Mouse (Mus musculus) gastrocnemius, postnatal 14 days (tissue): ENCODE data around the gene Atp1b2. TPM values are rescaled to one million over a fixed set of nuclear protein-coding genes. Genes with fewer than 3 reads are reported as not detected.

ENCODE experiments used
- DNase-seq: peaks from one replicate; pipeline ENCODE4 v3.0.0; 2021; ENCODE audit warnings: mixed read lengths
- intact Hi-C: fragments of 180-260 bp; cut with DNase I; formaldehyde crosslinking; loops from one replicate; pipeline ENCODE4 v1.15.1; 2025; ENCODE audit warnings: low total_unique reads
- microRNA-seq, 2 experiments: library from miRNA; unstranded; fragments of <30 nt; microRNA quantifications; one replicate each; pipeline ENCODE4 v1.2.0; 2021
- total RNA-seq, 2 experiments: library from RNA; stranded (reverse); gene quantifications; 2 replicates each; pipeline ENCODE4 v1.2.3; 2021

Atp1b2 gene
- total RNA-seq, 2 experiments from 2014 or later = 384 to 403 TPM

DNA sequence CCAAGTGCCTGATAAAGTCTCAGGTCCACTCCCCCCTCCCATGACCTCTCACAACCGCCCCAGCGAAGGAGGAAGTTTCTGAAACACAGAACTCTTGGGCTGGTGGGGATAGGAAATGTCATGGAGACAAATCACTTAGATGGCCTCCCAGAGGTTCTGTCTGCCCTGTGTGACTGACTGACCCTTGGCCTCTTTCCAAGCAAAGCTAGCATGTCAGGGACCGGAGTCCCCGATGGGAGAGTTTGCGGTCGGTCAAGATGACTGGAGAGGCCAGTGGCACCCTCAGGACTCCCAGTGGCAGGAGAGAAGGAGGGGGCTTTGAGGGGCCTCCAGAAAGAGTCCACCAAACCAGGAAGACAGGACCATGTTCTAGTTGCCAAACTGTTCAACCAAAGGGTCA is 47.0 kb downstream of the Atp1b2 start:
- DNase-seq = no peak
- intact Hi-C loops = no loop called here

DNA sequence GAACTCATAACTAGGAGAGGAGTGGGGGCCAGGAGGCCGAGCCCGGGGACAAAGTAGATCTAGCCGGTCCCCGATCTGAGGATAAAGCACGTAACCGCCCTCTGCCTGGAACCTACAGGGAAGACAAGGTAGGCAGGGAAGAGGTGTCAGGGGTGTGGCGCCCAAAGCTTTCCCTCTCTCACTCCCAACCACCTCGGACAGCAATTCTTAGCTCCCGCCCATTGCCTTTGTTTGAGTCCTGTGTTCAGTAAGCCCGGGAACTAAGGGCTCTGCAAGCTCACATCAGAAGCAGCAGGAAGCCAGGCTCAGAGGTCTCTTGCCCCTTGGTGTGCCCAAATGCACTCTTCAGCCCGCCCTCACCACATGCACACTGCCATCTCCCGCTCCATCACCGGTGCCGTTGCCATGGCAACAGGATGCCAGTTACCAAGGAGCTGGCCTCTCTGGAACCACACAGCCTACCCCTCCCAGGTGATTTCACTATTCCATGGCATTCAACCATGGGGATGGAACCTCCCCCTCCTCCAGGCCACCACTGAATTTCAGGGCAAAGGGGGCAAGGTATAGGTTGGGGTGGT is 48.3 kb downstream of the Atp1b2 start:
- DNase-seq = no peak
- intact Hi-C loops = no loop called here

DNA sequence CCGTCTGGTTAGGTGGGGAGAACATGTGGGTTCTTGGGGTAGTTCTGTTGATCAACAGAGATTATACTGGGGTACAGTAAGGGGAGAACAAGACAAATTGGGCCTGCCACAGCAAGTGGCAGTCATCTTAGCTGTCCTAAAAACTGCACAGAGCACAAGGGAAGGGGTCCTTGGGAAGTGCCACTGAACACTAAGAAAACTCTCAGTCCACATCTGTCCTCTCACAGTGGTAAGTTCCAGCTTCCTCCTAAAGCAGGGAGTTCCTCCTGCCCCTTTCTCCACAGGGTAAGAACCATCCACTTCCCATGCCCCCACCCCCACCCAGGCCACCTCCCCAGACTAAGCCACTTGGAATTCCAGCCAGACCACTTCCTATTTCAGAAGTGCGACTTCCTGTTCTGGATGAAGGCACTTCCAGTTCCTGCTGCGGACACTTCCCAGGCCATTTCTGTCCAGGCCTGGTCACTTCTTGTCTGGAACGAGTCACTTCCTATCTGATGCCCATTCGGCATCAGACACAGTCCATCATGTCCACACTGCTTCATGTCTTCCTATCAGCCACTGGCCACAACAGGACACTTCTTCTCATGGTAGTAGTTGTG is 51.1 kb downstream of the Atp1b2 start:
- intact Hi-C loops = no loop called here
- no peak for DNase-seq

DNA sequence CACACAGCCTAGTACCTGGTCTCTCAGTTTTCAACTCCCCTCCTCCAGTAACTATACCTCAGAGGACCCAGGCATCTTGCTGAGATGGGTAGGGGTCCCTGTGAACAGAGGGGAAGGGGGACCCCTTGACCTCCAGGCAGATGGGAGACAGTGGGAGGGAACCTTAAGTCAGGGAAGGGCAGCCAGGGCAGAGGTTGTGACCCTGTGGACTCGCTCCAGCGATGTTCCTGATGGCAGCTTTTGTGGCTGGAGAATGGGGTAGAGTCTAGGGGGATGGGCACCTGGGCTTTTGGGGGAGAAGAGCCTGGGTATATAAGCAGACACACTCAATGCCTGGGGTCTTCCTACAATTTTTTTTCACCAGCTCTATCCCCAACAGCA is 52.4 kb downstream of the Atp1b2 start:
- intact Hi-C loops = no loop called here
- no peak for DNase-seq

DNA sequence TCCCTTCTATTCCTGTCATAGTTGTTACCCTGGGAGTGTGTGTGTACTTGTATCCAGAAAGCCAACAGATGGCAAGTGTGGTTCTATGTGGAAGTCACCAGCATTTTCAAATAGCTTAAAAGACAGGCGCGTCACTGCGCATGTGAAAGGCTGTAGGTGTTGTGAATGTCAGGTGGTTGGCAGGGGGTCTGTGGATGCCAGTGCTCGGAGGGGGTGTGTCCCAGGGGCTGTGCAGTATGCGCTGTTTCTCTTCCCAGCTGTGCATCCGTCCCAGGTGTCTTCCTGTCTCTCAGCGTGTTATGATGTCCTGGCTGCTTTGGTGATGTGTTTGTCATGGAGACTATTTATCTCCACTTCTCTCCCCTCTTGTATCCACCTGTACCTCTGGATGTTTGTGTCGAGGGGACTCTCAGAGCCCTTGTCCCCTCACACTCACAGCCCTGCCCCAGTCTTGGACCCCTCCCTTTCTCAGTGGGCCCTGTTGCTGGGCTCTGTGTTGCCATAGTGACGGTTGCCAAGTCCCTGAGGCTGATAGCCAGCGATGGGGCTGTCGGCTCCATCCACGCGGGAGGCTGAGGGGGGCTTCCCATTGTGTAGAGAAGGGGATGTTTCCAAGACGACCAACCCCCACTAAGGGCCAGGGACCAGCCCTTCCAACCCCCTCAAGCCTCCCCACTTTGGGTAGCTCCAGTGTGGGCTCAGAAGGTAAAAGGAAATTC is 53.0 kb downstream of the Atp1b2 start:
- intact Hi-C loops = no loop called here

DNA sequence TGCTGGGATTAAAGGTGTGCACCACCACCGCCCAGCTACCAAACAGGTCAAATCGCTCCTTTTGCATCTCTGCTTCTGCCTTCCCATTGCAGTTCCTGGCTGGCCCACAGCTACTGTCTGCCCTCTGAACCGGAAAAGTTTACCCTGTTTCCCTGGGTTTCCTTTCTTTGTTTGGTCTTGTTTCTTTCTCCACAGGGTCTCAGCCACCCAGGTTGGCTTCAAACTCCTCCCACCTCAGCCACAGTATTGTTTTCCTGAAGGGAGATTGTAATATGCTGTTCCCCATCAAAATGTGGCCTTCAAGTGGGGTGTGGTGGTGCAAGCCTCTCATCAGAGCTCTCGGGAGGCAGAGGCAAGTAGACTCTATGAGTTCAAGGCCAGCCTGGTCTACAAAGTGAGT is 54.4 kb downstream of the Atp1b2 start:
- no peak for DNase-seq
- intact Hi-C loops = no loop called here

More for the DNA sequence above, 53.0 kb downstream of the Atp1b2 start:
- no peak for DNase-seq

Small RNA genes within 50 kb of the gene (microRNA-seq; reads per million reads assigned to microRNA genes)
- gene Mir467f = 0 reads per million in 2 experiments

Other genes with a start within 250 kb of the Atp1b2 start
- 10 to 100 TPM; 25.5 to 28.7 TPM for gene Chd3, start 236.5 kb downstream of the Atp1b2 start, total RNA-seq
- 10 to 100 TPM; 79.5 to 87.9 TPM for gene Naa38, start 210.5 kb downstream of the Atp1b2 start, total RNA-seq
- 10 to 100 TPM; 19.0 to 20.7 TPM for gene Cyb5d1, start 210.3 kb downstream of the Atp1b2 start, total RNA-seq
- 10 to 100 TPM; 12.8 to 15.2 TPM for gene Tmem88, start 207.7 kb downstream of the Atp1b2 start, total RNA-seq
- 10 to 100 TPM; 30.3 to 31.4 TPM for gene Kdm6b, start 192.3 kb downstream of the Atp1b2 start, total RNA-seq
- under 1 TPM; 0.06 to 0.07 TPM for gene Dnah2, start 56.8 kb downstream of the Atp1b2 start, total RNA-seq
- 1 to 10 TPM in 1 of 2 experiments, under 1 TPM in 1; 0.71 to 1.3 TPM for gene Efnb3, start 45.7 kb downstream of the Atp1b2 start, total RNA-seq
- 1 to 10 TPM; 3.5 to 4.0 TPM for gene Wrap53, start 25.7 kb downstream of the Atp1b2 start, total RNA-seq
- gene Trp53, start 25.6 kb downstream of the Atp1b2 start, total RNA-seq = 10 to 100 TPM; 15.2 to 22.7 TPM
- gene Shbg, start 12.0 kb upstream of the Atp1b2 start, total RNA-seq = under 1 TPM; 0.38 to 0.47 TPM
- gene Sat2, start 16.1 kb upstream of the Atp1b2 start, total RNA-seq = 1 to 10 TPM; 4.9 to 5.0 TPM
- gene Fxr2, start 27.0 kb upstream of the Atp1b2 start, total RNA-seq = 10 to 100 TPM; 55.3 to 66.5 TPM
- gene Sox15, start 49.4 kb upstream of the Atp1b2 start, total RNA-seq = not detected
- gene Mpdu1, start 56.7 kb upstream of the Atp1b2 start, total RNA-seq = 10 to 100 TPM; 11.8 to 12.1 TPM
- gene Cd68, start 60.2 kb upstream of the Atp1b2 start, total RNA-seq = 1 to 10 TPM; 4.0 to 4.6 TPM
- gene Eif4a1, start 66.5 kb upstream of the Atp1b2 start, total RNA-seq = 100 to 1,000 TPM; 141 to 170 TPM
- gene Senp3, start 76.1 kb upstream of the Atp1b2 start, total RNA-seq = 10 to 100 TPM; 22.4 to 23.2 TPM
- 1 to 10 TPM; 1.3 to 1.8 TPM for gene Tnfsf13, start 79.8 kb upstream of the Atp1b2 start, total RNA-seq
- gene Tnfsf12, start 89.9 kb upstream of the Atp1b2 start, total RNA-seq = 10 to 100 TPM; 14.0 to 14.8 TPM
- 1 to 10 TPM; 2.2 to 3.0 TPM for gene Tnfsfm13, start 90.2 kb upstream of the Atp1b2 start, total RNA-seq
- 10 to 100 TPM; 36.4 to 39.1 TPM for gene Polr2a, start 152.7 kb upstream of the Atp1b2 start, total RNA-seq
- not detected for gene Slc35g3, start 156.0 kb upstream of the Atp1b2 start, total RNA-seq
- gene Zbtb4, start 160.0 kb upstream of the Atp1b2 start, total RNA-seq = 10 to 100 TPM; 18.2 to 21.3 TPM
- 10 to 100 TPM; 75.5 to 80.7 TPM for gene Chrnb1, start 190.0 kb upstream of the Atp1b2 start, total RNA-seq
- 1 to 10 TPM; 6.6 to 8.0 TPM for gene Fgf11, start 195.9 kb upstream of the Atp1b2 start, total RNA-seq
- under 1 TPM; 0.16 to 0.27 TPM for gene Tmem102, start 199.7 kb upstream of the Atp1b2 start, total RNA-seq
- not detected for gene Gm39566, start 209.4 kb upstream of the Atp1b2 start, total RNA-seq
- gene Spem2, start 212.5 kb upstream of the Atp1b2 start, total RNA-seq = not detected
- not detected for gene Spem1, start 216.2 kb upstream of the Atp1b2 start, total RNA-seq
- gene Nlgn2, start 231.8 kb upstream of the Atp1b2 start, total RNA-seq = 1 to 10 TPM; 6.8 to 7.4 TPM
- 100 to 1,000 TPM; 104 to 108 TPM for gene Tmem256, start 232.6 kb upstream of the Atp1b2 start, total RNA-seq
- gene Plscr3, start 240.4 kb upstream of the Atp1b2 start, total RNA-seq = 10 to 100 TPM; 16.5 to 22.4 TPM